Mouse (Mus musculus) heart, adult 2 months (tissue): ENCODE data around the gene Cenpc1.

Experiments used
- CTCF ChIP-seq: fragments of 200-600 bp; IDR thresholded peaks from 2 replicates; pipeline ENCODE4 v1.8.1; 2022; ENCODE audit warnings: antibody characterized with exemption, mild to moderate bottlenecking, moderate library complexity
- POLR2A ChIP-seq: fragments of 200-500 bp; IDR thresholded peaks from 2 replicates; pipeline ENCODE4 v1.6.1; 2011; ENCODE audit warnings: mild to moderate bottlenecking, low read depth, low read length, control low read depth; ENCODE audit not compliant: insufficient read depth

DNA sequence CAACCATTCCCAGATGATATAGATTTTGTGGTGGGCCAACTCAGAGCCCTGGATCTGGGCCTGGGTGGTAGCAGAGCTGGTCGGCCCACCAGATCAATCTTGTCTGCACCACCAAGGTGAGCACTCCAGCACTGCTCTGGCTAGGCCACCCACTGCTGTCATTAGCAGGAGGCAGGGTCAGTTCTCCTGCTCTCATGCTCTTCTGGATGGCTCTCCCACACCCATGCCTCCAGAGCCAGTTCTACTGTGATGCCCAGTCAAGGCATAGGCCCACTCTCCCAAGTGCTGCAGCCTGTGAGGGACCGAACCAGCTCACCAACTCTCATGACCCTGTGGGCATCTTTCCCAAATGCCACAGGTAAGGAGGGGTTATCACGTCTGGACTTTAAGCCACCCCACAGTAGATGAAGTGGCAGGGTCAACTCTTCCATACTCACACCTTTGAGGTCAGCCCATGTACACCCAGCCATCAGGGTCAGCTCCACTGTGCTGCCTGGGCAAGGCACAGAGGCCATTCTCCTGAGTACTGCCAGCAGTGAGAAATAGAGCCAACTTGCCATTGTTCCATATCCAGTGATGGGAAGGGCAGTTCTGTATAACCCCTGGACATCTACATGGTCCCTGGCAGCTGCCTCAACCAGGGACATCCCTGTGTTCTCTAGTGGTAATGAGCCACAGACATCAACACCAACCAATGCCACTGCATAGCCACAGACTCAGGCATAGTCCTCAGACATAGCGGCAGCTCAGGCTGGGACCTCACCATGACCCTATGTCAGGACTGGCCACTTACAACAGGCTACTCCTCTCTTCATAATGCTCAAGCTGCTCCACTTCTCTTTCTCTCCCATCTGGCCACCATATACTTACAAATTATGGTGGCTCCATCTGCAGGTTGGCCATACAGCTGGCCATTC lies 72.3 kb downstream of the Cenpc1 start:
- TF ChIP-seq CTCF, result no peak
- TF ChIP-seq POLR2A, result no peak
